Mouse (Mus musculus) adrenal gland, adult 8-10 months (tissue): ENCODE measurements around the gene Gbp2b. TPM values are rescaled to one million over a fixed set of nuclear protein-coding genes. Genes with fewer than 3 reads are reported as not detected.
"Not testable (repeated sequence)": the region's sequence is repeated elsewhere in the genome, so short reads cannot be mapped to it uniquely, and the experiment has no call there.

Source experiments
- DNase-seq: peaks from one replicate; pipeline ENCODE4 v3.0.0; 2022
- microRNA-seq, 2 experiments: library from miRNA; unstranded; fragments of <30 nt; microRNA quantifications; one replicate each; pipeline ENCODE4 v1.2.0; 2022
- total RNA-seq, 4 experiments: library from RNA; stranded (reverse); gene quantifications; 2 replicates each; pipeline ENCODE4 v1.2.4; 2022

Gbp2b gene
- total RNA-seq, 4 experiments from 2014 or later: 0.37 to 0.43 (median 0.39) TPM

GRCm38 (mm10) chr3:142620956-142621562, 26.4 kb downstream of the Gbp2b start:
- no peak for DNase-seq

DNA sequence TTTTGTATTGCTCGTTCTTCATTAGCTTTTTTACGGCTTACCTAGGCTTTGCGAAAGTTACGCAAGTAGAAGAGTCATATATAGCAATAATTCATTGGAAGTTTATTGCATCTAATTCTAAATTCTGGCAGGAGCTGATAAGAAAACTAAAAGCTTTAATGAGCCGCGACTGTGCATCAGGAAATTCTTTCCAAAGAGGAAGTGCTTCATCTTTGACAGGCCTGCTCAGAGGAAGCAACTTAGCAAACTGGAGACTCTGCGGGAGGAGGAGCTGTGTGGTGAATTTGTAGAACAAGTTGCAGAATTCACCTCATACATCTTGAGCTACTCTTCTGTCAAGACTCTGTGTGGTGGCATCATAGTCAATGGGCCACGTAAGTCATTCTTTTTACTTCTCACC, 35.7 kb downstream of the Gbp2b start:
- no peak for DNase-seq

DNA sequence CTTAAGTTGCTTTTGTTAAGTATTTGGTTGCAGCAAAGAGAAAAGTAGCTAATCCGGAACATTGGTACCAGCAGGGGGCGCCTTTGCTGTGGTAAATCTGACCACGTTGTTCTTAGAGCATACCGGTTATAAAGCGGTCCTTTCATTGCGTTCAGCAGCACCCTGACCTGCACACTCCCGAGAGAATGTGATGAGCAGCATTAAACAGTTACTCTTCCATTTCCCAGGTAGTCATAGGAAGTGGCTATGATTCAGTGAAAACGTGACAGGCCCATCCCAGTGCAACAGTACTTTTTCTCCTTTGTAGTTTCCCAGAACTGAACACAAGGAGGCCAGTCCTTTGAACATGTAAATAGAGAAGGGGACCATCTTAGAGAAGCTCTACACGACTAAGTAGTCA, 45.6 kb downstream of the Gbp2b start:
- DNase-seq: no peak

- not testable (repeated sequence) for DNase-seq
These were observed 51.3 kb downstream of the Gbp2b start for GRCm38 (mm10) chr3:142645949-142646348.

GRCm38 (mm10) chr3:142647836-142648235, 53.2 kb downstream of the Gbp2b start:
- DNase-seq: not testable (repeated sequence)

- no peak for DNase-seq
These were observed 55.6 kb downstream of the Gbp2b start for GRCm38 (mm10) chr3:142650205-142650604.

DNA sequence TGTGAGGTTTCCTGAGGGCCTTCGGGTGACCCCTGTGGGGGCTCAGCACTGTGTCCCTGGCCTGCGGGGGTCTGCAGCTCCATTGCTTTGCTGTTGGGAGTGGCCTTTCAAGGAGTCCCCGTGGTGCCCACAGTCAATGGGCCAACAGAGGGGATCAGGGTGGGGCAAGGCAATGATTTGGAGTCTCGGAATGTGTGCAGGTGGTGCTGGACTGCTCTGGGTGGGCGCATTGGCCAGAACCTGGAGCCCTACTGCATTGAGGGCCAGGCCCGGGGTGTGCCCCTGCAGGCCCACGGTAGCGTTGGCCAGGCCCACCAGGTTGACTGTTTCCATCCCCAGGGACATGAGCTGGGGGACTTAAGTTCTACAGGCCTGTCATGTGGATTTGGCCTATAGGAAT, 70.1 kb downstream of the Gbp2b start:
- DNase-seq: no peak

Small RNAs within 50 kb of the gene (microRNA-seq; reads per million reads assigned to microRNA genes)
- gene Mir6381: 0 reads per million in 2 experiments

Other genes starting within 250 kb of the Gbp2b start
- gene Pdlim5, start 199.2 kb upstream of the Gbp2b start, total RNA-seq: 10 to 100 TPM; 40.7 to 88.6 (median 54.4) TPM
- gene Gbp5, start 100.9 kb upstream of the Gbp2b start, total RNA-seq: 1 to 10 TPM; 3.1 to 5.2 (median 4.3) TPM
- 10 to 100 TPM; 16.1 to 23.3 (median 17.2) TPM for gene Gbp7, start 64.5 kb upstream of the Gbp2b start, total RNA-seq
- 10 to 100 TPM in 2 of 4 experiments, 1 to 10 TPM in 2; 7.1 to 14.0 (median 9.8) TPM for gene Gbp3, start 34.8 kb upstream of the Gbp2b start, total RNA-seq
- gene Gbp2, start 25.8 kb downstream of the Gbp2b start, total RNA-seq: 10 to 100 TPM; 15.3 to 21.3 (median 17.4) TPM
- 10 to 100 TPM; 13.6 to 25.6 (median 19.1) TPM for gene Kyat3, start 106.2 kb downstream of the Gbp2b start, total RNA-seq
- gene Gtf2b, start 170.2 kb downstream of the Gbp2b start, total RNA-seq: 10 to 100 TPM; 55.8 to 69.4 (median 63.2) TPM